Mouse (Mus musculus): ENCODE data around the gene Mettl22.

Gene Mettl22

GRCm38 (mm10) chr16:8535411-8535810 is 64.8 kb downstream of the Mettl22 start:
- in situ Hi-C loops (cut with MboI; ENCODE audit: low pct_unique_long_range_greater_than_20kb in 1 of 2, low sequenced_read_pairs in 2 of 2, unreplicated experiment in 1 of 2): no loop called here

- in situ Hi-C loops (cut with MboI; ENCODE audit: low pct_unique_long_range_greater_than_20kb in 1 of 2, low sequenced_read_pairs in 2 of 2, unreplicated experiment in 1 of 2): no loop called here
Measured at GRCm38 (mm10) chr16:8539150-8539865, 68.7 kb downstream of the Mettl22 start.
